Mouse (Mus musculus): ENCODE data around the gene Adh1. TPM values are rescaled to one million over a fixed set of nuclear protein-coding genes. Genes with fewer than 3 reads are reported as not detected.

The Adh1 gene
- total RNA-seq, 2 experiments from 2014 or later: not detected

GRCm38 (mm10) chr3:138333910-138334309, 73.1 kb downstream of the Adh1 start:
- no peak for ATAC-seq (replicated peaks; ENCODE audit: low FRiP score, low TSS enrichment, poor library complexity, severe bottlenecking)

GRCm38 (mm10) chr3:138334320-138334719, 73.5 kb downstream of the Adh1 start:
- 0 out of 2 replicates have a peak, but pooled peaks have one; percentile 22 for ATAC-seq (replicated peaks; ENCODE audit: low FRiP score, low TSS enrichment, poor library complexity, severe bottlenecking)

- no peak for ATAC-seq (replicated peaks; ENCODE audit: low FRiP score, low TSS enrichment, poor library complexity, severe bottlenecking)
Observed at GRCm38 (mm10) chr3:138335566-138335965, 74.8 kb downstream of the Adh1 start.

GRCm38 (mm10) chr3:138336104-138336754, 75.4 kb downstream of the Adh1 start:
- no peak for ATAC-seq (replicated peaks; ENCODE audit: low FRiP score, low TSS enrichment, poor library complexity, severe bottlenecking)

Other genes starting within 250 kb of the Adh1 start
- not detected in 2 replicates for gene 1110002E22Rik, start 195.9 kb upstream of the Adh1 start, total RNA-seq (2014; fragmentation: Nextera tagmentation)
- not detected in 2 replicates for gene 1110002E22Rik, start 195.9 kb upstream of the Adh1 start, total RNA-seq (2017)
- gene Gm5105, start 193.6 kb upstream of the Adh1 start, total RNA-seq (2014; fragmentation: Nextera tagmentation): not detected in 2 replicates
- not detected in 2 replicates for gene Gm5105, start 193.6 kb upstream of the Adh1 start, total RNA-seq (2017)
- 4.4 and 7.3 TPM in 2 replicates for gene Trmt10a, start 117.5 kb upstream of the Adh1 start, total RNA-seq (2014; fragmentation: Nextera tagmentation)
- 8.5 and 30.6 TPM in 2 replicates for gene Trmt10a, start 117.5 kb upstream of the Adh1 start, total RNA-seq (2017)
- gene Mttp, start 116.0 kb upstream of the Adh1 start, total RNA-seq (2014; fragmentation: Nextera tagmentation): 1.2 and 3.3 TPM in 2 replicates
- 2.7 and 3.4 TPM in 2 replicates for gene Mttp, start 116.0 kb upstream of the Adh1 start, total RNA-seq (2017)
- gene 4930579F01Rik, start 67.2 kb upstream of the Adh1 start, total RNA-seq (2014; fragmentation: Nextera tagmentation): not detected in 2 replicates
- gene 4930579F01Rik, start 67.2 kb upstream of the Adh1 start, total RNA-seq (2017): not detected in 2 replicates
- gene Adh7, start 43.2 kb upstream of the Adh1 start, total RNA-seq (2014; fragmentation: Nextera tagmentation): not detected in 2 replicates
- gene Adh7, start 43.2 kb upstream of the Adh1 start, total RNA-seq (2017): not detected in 2 replicates
- gene Adh6a, start 52.3 kb downstream of the Adh1 start, total RNA-seq (2014; fragmentation: Nextera tagmentation): not detected in 2 replicates
- not detected in 2 replicates for gene Adh6a, start 52.3 kb downstream of the Adh1 start, total RNA-seq (2017)
- gene Adh6b, start 80.8 kb downstream of the Adh1 start, total RNA-seq (2014; fragmentation: Nextera tagmentation): not detected in 2 replicates
- gene Adh6b, start 80.8 kb downstream of the Adh1 start, total RNA-seq (2017): not detected in 2 replicates
- not detected in 2 replicates for gene Adh4, start 154.5 kb downstream of the Adh1 start, total RNA-seq (2014; fragmentation: Nextera tagmentation)
- not detected in 2 replicates for gene Adh4, start 154.5 kb downstream of the Adh1 start, total RNA-seq (2017)
- 89.7 and 104 TPM in 2 replicates for gene Adh5, start 182.1 kb downstream of the Adh1 start, total RNA-seq (2014; fragmentation: Nextera tagmentation)
- 129 and 147 TPM in 2 replicates for gene Adh5, start 182.1 kb downstream of the Adh1 start, total RNA-seq (2017)
- 65.1 and 68.0 TPM in 2 replicates for gene Metap1, start 228.5 kb downstream of the Adh1 start, total RNA-seq (2014; fragmentation: Nextera tagmentation)
- gene Metap1, start 228.5 kb downstream of the Adh1 start, total RNA-seq (2017): 79.2 and 80.2 TPM in 2 replicates